Mouse (Mus musculus) adipocyte (in vitro differentiated cells): ENCODE measurements around the gene Msh4.
"Not testable (repeated sequence)": the region's sequence is repeated elsewhere in the genome, so short reads cannot be mapped to it uniquely, and the experiment has no call there.

Experiments used
- DNase-seq: peaks from one replicate; pipeline ENCODE4 v3.0.0-alpha.2; 2016; ENCODE audit warnings: low spot score

Gene Msh4

GRCm38 (mm10) chr3:153849368-153850015, 56.4 kb downstream of the Msh4 start:
- DNase-seq: no peak

- DNase-seq: no peak
These were observed 58.7 kb downstream of the Msh4 start for GRCm38 (mm10) chr3:153847207-153847733.

- DNase-seq: no peak
These were observed 59.8 kb downstream of the Msh4 start for GRCm38 (mm10) chr3:153846109-153846508.

GRCm38 (mm10) chr3:153845500-153845899, 60.4 kb downstream of the Msh4 start:
- DNase-seq: no peak

- DNase-seq: no peak
These were observed 61.2 kb downstream of the Msh4 start for GRCm38 (mm10) chr3:153844757-153845156.

GRCm38 (mm10) chr3:153844030-153844429, 61.9 kb downstream of the Msh4 start, which contains the start of gene Asb17:
Asb17 (plus strand) TSS chr3:153844209.
- no peak for DNase-seq

- no peak for DNase-seq
These were observed 68.3 kb downstream of the Msh4 start for GRCm38 (mm10) chr3:153837593-153837992.

- no peak for DNase-seq
These were observed 69.6 kb downstream of the Msh4 start for GRCm38 (mm10) chr3:153836316-153836715.

GRCm38 (mm10) chr3:153835455-153836086, 70.4 kb downstream of the Msh4 start:
- peak; percentile 69 for DNase-seq

GRCm38 (mm10) chr3:153834071-153834470, 71.9 kb downstream of the Msh4 start:
- no peak for DNase-seq

GRCm38 (mm10) chr3:153832654-153832945, 73.3 kb downstream of the Msh4 start:
- no peak for DNase-seq

- DNase-seq: no peak
These were observed 73.9 kb downstream of the Msh4 start for GRCm38 (mm10) chr3:153831873-153832653.

GRCm38 (mm10) chr3:153831014-153831872, 74.7 kb downstream of the Msh4 start:
- no peak for DNase-seq

GRCm38 (mm10) chr3:153829788-153830187, 76.2 kb downstream of the Msh4 start:
- DNase-seq: not testable (repeated sequence)

- DNase-seq: no peak
These were observed 79.3 kb downstream of the Msh4 start for GRCm38 (mm10) chr3:153826616-153827015.

- no peak for DNase-seq
These were observed 80.7 kb downstream of the Msh4 start for GRCm38 (mm10) chr3:153825197-153825596.

GRCm38 (mm10) chr3:153823671-153824515, 82.0 kb downstream of the Msh4 start:
- DNase-seq: no peak

- no peak for DNase-seq
These were observed 86.5 kb downstream of the Msh4 start for GRCm38 (mm10) chr3:153819438-153819837.

- no peak for DNase-seq
These were observed 87.2 kb downstream of the Msh4 start for GRCm38 (mm10) chr3:153818723-153819122.

- no peak for DNase-seq
These were observed 88.5 kb downstream of the Msh4 start for GRCm38 (mm10) chr3:153817376-153817890.

- DNase-seq: no peak
These were observed 91.9 kb downstream of the Msh4 start for GRCm38 (mm10) chr3:153814026-153814425.
